19 mouse cellular contexts compared by ENCODE assay signal in genomic region chr3:103832426-103832825, GRCm38 (mm10). TPM values are rescaled to one million over a fixed set of nuclear protein-coding genes. Genes with fewer than 3 reads are reported as not detected.
DNase-seq lines count a peak whose midpoint lies in the region; ATAC-seq and TF ChIP-seq lines count a peak whose summit lies in the region.
"Had no signal": no experiment of that assay in that cellular context is flagged by ENCODE, and none has a peak within 500 bp of the region (broad histone marks: within the 10 kb centered on the region; RNA-seq: fewer than 3 reads in every experiment).

Gene Bcl2l15, plus strand, starts transcription at chr3:103832601.

- no peaks in the 10 kb centered on the region for H3K36me3 ChIP-seq in G1E (replicated peaks)
- no peaks in the 10 kb centered on the region for H3K36me3 ChIP-seq in liver, embryonic 15.5 days (replicated peaks)
- H3K36me3 ChIP-seq: embryonic facial prominence, embryonic 12.5 days; hindbrain, embryonic 13.5 days; limb, embryonic 12.5 days; lung, embryonic 15.5 days had no signal

- H3K4me1 ChIP-seq in G1E (ENCODE audit: insufficient read depth, low read depth, low read length): peaks cover 20% of the 10 kb centered on the region
- peaks cover 19% of the 10 kb centered on the region for H3K4me1 ChIP-seq in liver, embryonic 15.5 days (replicated peaks)
- H3K4me1 ChIP-seq: embryonic facial prominence, embryonic 12.5 days; hindbrain, embryonic 13.5 days; limb, embryonic 12.5 days; lung, embryonic 15.5 days had no signal

- peak; percentile 63 for ATAC-seq in G1E (ENCODE audit: extremely low read depth, insufficient number of reproducible peaks, low FRiP score, poor library complexity, severe bottlenecking)
- peak; percentile 87 for ATAC-seq in granulocyte monocyte progenitor cell, adult 5-6 weeks (replicated peaks; ENCODE audit: poor library complexity, severe bottlenecking)
- peak; percentile 56; the same call in 1 of the 2 replicates for ATAC-seq in liver, embryonic 15.5 days (ENCODE audit: insufficient read depth)

- no peak for TF ChIP-seq CTCF in G1E (IDR thresholded peaks at IDR 0.05; ENCODE audit: low read depth, low read length)

- no peaks in the 10 kb centered on the region for H3K9me3 ChIP-seq in G1E (replicated peaks)
- no peaks in the 10 kb centered on the region for H3K9me3 ChIP-seq in liver, embryonic 15.5 days (replicated peaks)
- H3K9me3 ChIP-seq: embryonic facial prominence, embryonic 12.5 days; hindbrain, embryonic 13.5 days; limb, embryonic 12.5 days; lung, embryonic 15.5 days had no signal

- no peak within 1 kb of the TSS for H3K9ac ChIP-seq in liver, embryonic 15.5 days
- H3K9ac ChIP-seq: embryonic facial prominence, embryonic 12.5 days; hindbrain, embryonic 13.5 days; limb, embryonic 12.5 days; lung, embryonic 15.5 days had no signal

- H3K4me3 ChIP-seq in G1E (ENCODE audit: low read depth, low read length): no peak within 1 kb of the TSS
- no peak within 1 kb of the TSS for H3K4me3 ChIP-seq in liver, embryonic 15.5 days (replicated peaks)
- H3K4me3 ChIP-seq: embryonic facial prominence, embryonic 12.5 days; hindbrain, embryonic 13.5 days; left cerebral cortex, adult 2 months; limb, embryonic 12.5 days; lung, embryonic 15.5 days had no signal

- no peaks in the 10 kb centered on the region for H3K27me3 ChIP-seq in G1E (ENCODE audit: insufficient read depth, low read length)
- H3K27me3 ChIP-seq in liver, embryonic 15.5 days: no peaks in the 10 kb centered on the region
- H3K27me3 ChIP-seq: embryonic facial prominence, embryonic 12.5 days; hindbrain, embryonic 13.5 days; limb, embryonic 12.5 days; lung, embryonic 15.5 days had no signal

- peak; percentile 46 for DNase-seq in 416B (ENCODE audit: low read depth)
- no peak for DNase-seq in G1E (ENCODE audit: low spot score)
- DNase-seq in spleen, postnatal 36 days (ENCODE audit: low spot score in 2 of 2): no peak
- DNase-seq in urinary bladder, postnatal 4 days (ENCODE audit: low spot score in 2 of 2): no peak
- DNase-seq in adrenal gland, adult (ENCODE audit: inconsistent age in 2 of 2, low spot score in 1 of 2): no peak
- DNase-seq: adrenal gland, adult 8-10 months; cerebellum, adult 11-12 months; gastrocnemius, postnatal 14 days; kidney, adult 11 months; kidney, postnatal 10 days; right cerebral cortex, adult 18-20 months had no signal

- peak within 1 kb of the TSS; percentile 29 for H3K4me2 ChIP-seq in liver, embryonic 15.5 days
- H3K4me2 ChIP-seq: embryonic facial prominence, embryonic 12.5 days; hindbrain, embryonic 13.5 days; limb, embryonic 12.5 days; lung, embryonic 15.5 days had no signal

- H3K27ac ChIP-seq in liver, embryonic 15.5 days (replicated peaks): peak within 1 kb of the TSS; percentile 16; the same call in 1 of the 2 replicates
- H3K27ac ChIP-seq: embryonic facial prominence, embryonic 12.5 days; hindbrain, embryonic 13.5 days; left cerebral cortex, adult 2 months; limb, embryonic 12.5 days; lung, embryonic 15.5 days had no signal

RNA-seq across cellular contexts. Expression of gene Bcl2l15, which starts in this region (rescaled TPM):
- total RNA-seq in G1E (2014; fragmentation: Nextera tagmentation) (not detected in 2 replicates), G1E (2017) (0.58 and 1.1 TPM in 2 replicates)
- polyA plus RNA-seq in G1E (2012): not detected in 2 replicates
- total RNA-seq in granulocyte monocyte progenitor cell, adult 5-6 weeks (2014; fragmentation: Nextera tagmentation): not detected in 2 replicates
- total RNA-seq in granulocyte monocyte progenitor cell, adult 5-6 weeks (2017): not detected in 2 replicates
- polyA plus RNA-seq in liver, embryonic 15.5 days (2015; fragmentation: Nextera tagmentation; extraction: Ambion mirVana): 1.5 TPM in 2 replicates
- polyA plus RNA-seq: embryonic facial prominence, embryonic 12.5 days; limb, embryonic 12.5 days; midbrain, postnatal 0 days had no signal

Comparison
In these comparisons a context has a peak if more than half of its experiments do, and no peak if none do; other contexts are left out.
1. Peak in ATAC-seq in granulocyte monocyte progenitor cell, adult 5-6 weeks; RNA of the gene not detected or under 1 TPM.